Mouse (Mus musculus): ENCODE data around the gene Zup1.
"Not testable (repeated sequence)": the region's sequence is repeated elsewhere in the genome, so short reads cannot be mapped to it uniquely, and the experiment has no call there.

DNA sequence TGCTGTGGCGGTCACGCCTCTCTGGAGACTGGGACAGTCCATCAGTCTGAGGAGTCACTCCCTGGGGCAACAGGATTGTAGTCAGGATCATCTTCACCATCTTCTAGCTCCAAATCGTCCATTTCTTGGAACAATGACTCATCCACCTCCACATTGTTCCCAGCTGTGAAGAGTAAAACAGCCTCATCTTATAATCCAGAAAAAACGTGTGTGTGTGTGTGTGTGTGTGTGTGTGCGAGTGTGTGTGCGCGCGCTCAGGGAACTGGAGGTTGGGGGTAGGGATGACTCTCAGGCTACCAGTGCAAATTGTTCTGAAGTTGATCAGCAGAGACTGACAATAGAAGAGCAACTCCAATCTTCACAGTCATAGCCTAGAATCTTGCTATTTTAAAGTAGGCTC is 45.6 kb upstream of the Zup1 start:
- TF ChIP-seq NELFE (IDR thresholded peaks at IDR 0.05; ENCODE audit: low read depth, low read length); PAX5 (IDR thresholded peaks at IDR 0.05; ENCODE audit: low read length); MAFK (IDR thresholded peaks at IDR 0.05; ENCODE audit: insufficient replicate concordance, low read length); POLR2A (IDR thresholded peaks at IDR 0.05; ENCODE audit: low read depth, low read length); POLR2AphosphoS2 (IDR thresholded peaks at IDR 0.05; ENCODE audit: low read depth, low read length); JUND (conservative IDR thresholded peaks at IDR 0.05; ENCODE audit: low read depth, low read length); NRF1 (IDR thresholded peaks at IDR 0.05; ENCODE audit: low read depth, low read length); ELF1 (IDR thresholded peaks at IDR 0.05; ENCODE audit: low read depth, low read length); ETS1 (conservative IDR thresholded peaks at IDR 0.05; ENCODE audit: low read depth, low read length); UBTF (IDR thresholded peaks at IDR 0.05; ENCODE audit: low read depth, low read length); CTCF (conservative IDR thresholded peaks at IDR 0.05 in 1 of 2, IDR thresholded peaks at IDR 0.05 in 1 of 2; ENCODE audit: low read depth in 2 of 2, low read length in 2 of 2); CHD2 (IDR thresholded peaks at IDR 0.05; ENCODE audit: low read length): not testable (repeated sequence)
